Mouse (Mus musculus) G1E (cell line): ENCODE data around the gene Fam168b. TPM values are rescaled to one million over a fixed set of nuclear protein-coding genes. Genes with fewer than 3 reads are reported as not detected.

Experiments used
- ATAC-seq: 2 replicates; pipeline ENCODE4 v1.8.0; 2016; ENCODE audit warnings: mild to moderate bottlenecking; ENCODE audit not compliant: insufficient number of reproducible peaks, poor library complexity, low FRiP score, severe bottlenecking; ENCODE audit errors: extremely low read depth
- DNase-seq: peaks from one replicate; pipeline ENCODE4 v3.0.0; 2012; ENCODE audit warnings: low spot score
- H3K27me3 ChIP-seq: 2 replicates; pipeline ENCODE4 v1.6.1; 2012; ENCODE audit warnings: mild to moderate bottlenecking, low read length, inconsistent platforms; ENCODE audit not compliant: insufficient read depth
- H3K36me3 ChIP-seq: replicated peaks from 2 replicates; pipeline ENCODE3; 2012; ENCODE audit warnings: mild to moderate bottlenecking, inconsistent platforms
- H3K4me1 ChIP-seq: 2 replicates; pipeline ENCODE4 v1.6.1; 2012; ENCODE audit warnings: low read depth, low read length, inconsistent platforms, mixed read lengths; ENCODE audit not compliant: insufficient read depth
- H3K4me3 ChIP-seq: 2 replicates; pipeline ENCODE4 v1.5.1; 2012; ENCODE audit warnings: low read depth, mild to moderate bottlenecking, inconsistent platforms, low read length, moderate library complexity, mixed read lengths
- H3K9me3 ChIP-seq: replicated peaks from 2 replicates; pipeline ENCODE4 v1.6.1; 2012; ENCODE audit warnings: inconsistent platforms
- CTCF ChIP-seq: IDR thresholded peaks from 2 replicates; pipeline ENCODE4 v1.5.1; 2012; ENCODE audit warnings: low read depth, low read length, inconsistent platforms, mixed read lengths
- GATA1 ChIP-seq: IDR thresholded peaks from 2 replicates; pipeline ENCODE4 v1.6.1; 2012; ENCODE audit warnings: borderline replicate concordance, low read length, inconsistent platforms, mixed read lengths
- GATA2 ChIP-seq: IDR thresholded peaks from 2 replicates; pipeline ENCODE4 v1.6.1; 2012; ENCODE audit warnings: low read depth, low read length, inconsistent platforms, borderline replicate concordance
- POLR2AphosphoS5 ChIP-seq: IDR thresholded peaks from 2 replicates; pipeline ENCODE4 v1.6.1; 2012; ENCODE audit warnings: low read depth, low read length, inconsistent platforms; ENCODE audit not compliant: insufficient replicate concordance
- TAL1 ChIP-seq: conservative IDR thresholded peaks from 2 replicates; pipeline ENCODE4 v1.6.1; 2012; ENCODE audit warnings: low read depth, low read length, inconsistent platforms, mixed read lengths
- polyA plus RNA-seq: library from polyadenylated mRNA; stranded (reverse); fragments of >175 nt; gene quantifications from 2 replicates; pipeline ENCODE4 v1.2.3, GENCODE M21; 2012
- total RNA-seq, 2 experiments: library from RNA; stranded (forward) in 1 of 2; stranded (reverse) in 1 of 2; fragments of 200-1000 nt in 1 of 2; fragments of >200 nt in 1 of 2; fragmentation: Nextera tagmentation in 1 of 2; gene quantifications; 2 replicates each; pipeline ENCODE4 v1.2.3; 2014 to 2017

Gene Fam168b
- total and polyA plus RNA-seq, 3 experiments = 75.1 to 401 (median 95.3) TPM

GRCm38 (mm10) chr1:34766899-34767298 lies 76.0 kb downstream of the Fam168b start:
- Histone ChIP-seq H3K4me1 (no peaks in the 10 kb centered on the region), H3K4me3 (no peak overlapping the region), H3K27me3 (peaks cover 16% of the 10 kb centered on the region), H3K9me3 (no peaks in the 10 kb centered on the region), H3K36me3 (no peaks in the 10 kb centered on the region)
- ATAC-seq (no peak), DNase-seq (no peak)
- TF ChIP-seq GATA1 = no peak
- no peak for TF ChIP-seq GATA2
- no peak for TF ChIP-seq TAL1
- no peak for TF ChIP-seq POLR2AphosphoS5
- TF ChIP-seq CTCF = no peak

Other genes with a start within 250 kb of the Fam168b start
- gene Plekhb2, start 6.9 kb upstream of the Fam168b start, total RNA-seq (2014; fragmentation: Nextera tagmentation) = 13.1 and 13.7 TPM in 2 replicates
- gene Plekhb2, start 6.9 kb upstream of the Fam168b start, total RNA-seq (2017) = 14.5 and 15.3 TPM in 2 replicates
- gene Plekhb2, start 6.9 kb upstream of the Fam168b start, polyA plus RNA-seq = 1.0 and 1.7 TPM in 2 replicates